Mouse (Mus musculus): ENCODE data around the gene Tmem263.

- TF ChIP-seq CHD2 (IDR thresholded peaks at IDR 0.05; ENCODE audit: low read length) (no peak), CTCF (IDR thresholded peaks at IDR 0.05 in 2 of 3, conservative IDR thresholded peaks at IDR 0.05 in 1 of 3; ENCODE audit: control insufficient read depth in 1 of 3, insufficient read depth in 1 of 3, low read depth in 2 of 3, low read length in 3 of 3, poor library complexity in 1 of 3, severe bottlenecking in 1 of 3) (no peak), USF1 (IDR thresholded peaks at IDR 0.05; ENCODE audit: low read depth, low read length) (no peak), MYC (IDR thresholded peaks at IDR 0.05; ENCODE audit: low read depth, low read length) (no peak), POLR2A (IDR thresholded peaks at IDR 0.05; ENCODE audit: control insufficient read depth in 1 of 2, insufficient read depth in 1 of 2, low read depth in 1 of 2, low read length in 2 of 2, poor library complexity in 1 of 2) (no peak), MAZ (IDR thresholded peaks at IDR 0.05; ENCODE audit: low read depth, low read length) (no peak), UBTF (IDR thresholded peaks at IDR 0.05; ENCODE audit: borderline replicate concordance, insufficient read depth, low read depth, low read length) (no peak), ETS1 (IDR thresholded peaks at IDR 0.05; ENCODE audit: low read depth, low read length) (no peak), TCF12 (IDR thresholded peaks at IDR 0.05; ENCODE audit: low read depth, low read length) (no peak), TAL1 (IDR thresholded peaks at IDR 0.05; ENCODE audit: low read length) (no peak), GATA1 (IDR thresholded peaks at IDR 0.05; ENCODE audit: low read depth, low read length) (no peak), USF2 (IDR thresholded peaks at IDR 0.05; ENCODE audit: borderline replicate concordance in 1 of 2, insufficient read depth in 1 of 2, low read depth in 1 of 2, low read length in 2 of 2) (no peak), EP300 (IDR thresholded peaks at IDR 0.05; ENCODE audit: low read depth in 1 of 2, low read length in 2 of 2) (no peak)
Measured at GRCm38 (mm10) chr10:85136573-85136972, 34.1 kb downstream of the Tmem263 start.
